Mouse (Mus musculus): Measurements from ENCODE around the gene Gm4131. TPM values are rescaled to one million over a fixed set of nuclear protein-coding genes. Genes with fewer than 3 reads are reported as not detected.

Gene Gm4131
- polyA plus RNA-seq, 1 experiment from 2014 or later = not detected

DNA sequence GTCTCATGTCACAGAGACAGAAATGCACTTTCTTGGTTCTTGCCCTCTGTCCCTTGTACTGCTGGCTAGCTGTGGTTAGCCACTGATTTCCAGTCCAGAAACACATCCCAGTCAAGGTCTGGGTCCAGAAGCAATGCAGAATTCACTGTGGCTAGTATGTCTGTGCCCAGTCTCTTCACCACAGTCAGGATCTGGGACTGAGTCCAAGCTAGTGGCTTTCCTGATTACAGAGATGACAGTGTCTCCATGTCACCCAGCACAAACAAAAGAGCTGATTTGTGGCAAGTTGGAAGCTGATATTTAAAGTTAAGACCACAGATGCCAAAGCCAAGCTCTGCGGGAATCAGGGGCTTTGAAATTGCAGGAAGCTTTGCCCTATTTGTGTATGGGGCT is 150.0 kb downstream of the Gm4131 start:
- no peaks in the 10 kb centered on the region for H3K27me3 ChIP-seq (ENCODE audit: control insufficient read depth, insufficient read depth, low read depth, low read length)
- no peak overlapping the region for H3K4me2 ChIP-seq (ENCODE audit: low read depth, low read length)
- no peak overlapping the region for H3K27ac ChIP-seq (ENCODE audit: low read length)
- WGBS (ENCODE audit: insufficient replicate concordance) = 26% methylated on average over 1 of the region's 1 CpGs
- H3K4me3 ChIP-seq (ENCODE audit: low read depth, low read length) = no peak overlapping the region
- H3K36me3 ChIP-seq (ENCODE audit: control insufficient read depth, insufficient read depth) = no peaks in the 10 kb centered on the region
- no peaks in the 10 kb centered on the region for H3K4me1 ChIP-seq (ENCODE audit: control insufficient read depth, low read depth, low read length)
- ATAC-seq (ENCODE audit: low read depth) = no peak
- no peak overlapping the region for H3K9ac ChIP-seq (ENCODE audit: low read depth, low read length)
- H3K9me3 ChIP-seq (replicated peaks; ENCODE audit: control insufficient read depth, low read length) = no peaks in the 10 kb centered on the region

DNA sequence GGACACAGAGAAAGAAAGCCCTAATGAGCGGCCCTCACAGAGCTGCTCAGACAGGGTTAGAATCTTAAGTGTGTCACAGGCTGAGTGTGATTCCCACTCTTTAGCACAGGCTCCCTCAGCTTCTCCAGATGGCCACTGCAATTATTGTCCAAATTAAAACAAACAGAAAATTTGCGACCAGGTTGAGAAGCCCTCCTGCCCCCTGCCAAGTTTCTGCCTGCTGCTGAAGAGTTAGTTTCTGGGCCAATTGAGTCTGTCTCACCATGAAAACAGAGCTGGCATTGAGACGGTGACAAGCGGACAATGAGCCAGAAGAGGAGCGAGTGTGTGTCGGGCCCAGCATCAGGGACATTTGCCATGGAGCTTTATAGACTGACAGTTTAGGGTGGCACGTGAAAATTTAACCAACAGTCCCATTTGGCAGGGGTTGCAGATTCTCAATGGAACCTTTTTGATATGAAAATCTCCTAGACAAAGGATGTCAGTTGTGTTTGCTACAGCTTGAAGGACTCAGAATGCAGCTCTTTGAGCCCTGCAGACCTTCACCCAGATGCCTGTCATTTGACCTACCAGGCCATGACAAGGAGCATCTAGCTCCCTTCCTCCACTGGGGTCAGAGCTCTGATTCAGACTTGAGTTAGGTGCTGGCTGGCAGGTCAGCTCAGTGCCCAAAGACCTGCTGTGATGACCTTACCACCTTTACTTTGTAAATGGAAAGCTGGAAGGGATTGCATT is 150.5 kb downstream of the Gm4131 start:
- H3K4me3 ChIP-seq (ENCODE audit: low read depth, low read length) = no peak overlapping the region
- no peaks in the 10 kb centered on the region for H3K9me3 ChIP-seq (replicated peaks; ENCODE audit: control insufficient read depth, low read length)
- H3K36me3 ChIP-seq (ENCODE audit: control insufficient read depth, insufficient read depth) = no peaks in the 10 kb centered on the region
- H3K27ac ChIP-seq (ENCODE audit: low read length) = no peak overlapping the region
- H3K4me2 ChIP-seq (ENCODE audit: low read depth, low read length) = no peak overlapping the region
- no peak for ATAC-seq (ENCODE audit: low read depth)
- 71% methylated on average over 7 of the region's 7 CpGs for WGBS (ENCODE audit: insufficient replicate concordance)
- no peaks in the 10 kb centered on the region for H3K4me1 ChIP-seq (ENCODE audit: control insufficient read depth, low read depth, low read length)
- H3K27me3 ChIP-seq (ENCODE audit: control insufficient read depth, insufficient read depth, low read depth, low read length) = no peaks in the 10 kb centered on the region
- no peak overlapping the region for H3K9ac ChIP-seq (ENCODE audit: low read depth, low read length)

Other genes starting within 250 kb of the Gm4131 start
- gene Gucy1b2, start 110.6 kb downstream of the Gm4131 start, polyA plus RNA-seq (2015; fragmentation: Nextera tagmentation; extraction: Ambion mirVana) = not detected in 2 replicates
- gene Fam124a, start 11.2 kb downstream of the Gm4131 start, polyA plus RNA-seq (2015; fragmentation: Nextera tagmentation; extraction: Ambion mirVana) = 2.1 and 2.7 TPM in 2 replicates
- gene Serpine3, start 96.7 kb upstream of the Gm4131 start, polyA plus RNA-seq (2015; fragmentation: Nextera tagmentation; extraction: Ambion mirVana) = not detected in 2 replicates
- gene Ints6, start 194.2 kb upstream of the Gm4131 start, polyA plus RNA-seq (2015; fragmentation: Nextera tagmentation; extraction: Ambion mirVana) = 10.6 and 11.9 TPM in 2 replicates